Mouse (Mus musculus) heart, embryonic 15.5 days (tissue): ENCODE measurements around the gene Mindy3. TPM values are rescaled to one million over a fixed set of nuclear protein-coding genes. Genes with fewer than 3 reads are reported as not detected.
"Not testable (repeated sequence)": the region's sequence is repeated elsewhere in the genome, so short reads cannot be mapped to it uniquely, and the experiment has no call there.

Source experiments
- ATAC-seq: fragments of 200-750 bp; cut with Nextera tagmentation; replicated peaks from 2 replicates; pipeline ENCODE4 v1.8.0; 2017; ENCODE audit warnings: low read depth, moderate TSS enrichment; ENCODE audit not compliant: insufficient number of reproducible peaks, insufficient read depth, low FRiP score
- H3K27ac ChIP-seq: fragments of 300-500 bp; sonication (generic); 2 replicates; pipeline ENCODE4 v1.5.1; 2015; ENCODE audit warnings: mild to moderate bottlenecking, inconsistent platforms
- H3K27me3 ChIP-seq: fragments of 300-500 bp; sonication (generic); 2 replicates; pipeline ENCODE4 v1.6.1; 2015; ENCODE audit warnings: inconsistent platforms
- H3K36me3 ChIP-seq: fragments of 300-500 bp; sonication (generic); 2 replicates; pipeline ENCODE4 v1.6.1; 2015; ENCODE audit warnings: mild to moderate bottlenecking, inconsistent platforms
- H3K4me1 ChIP-seq: fragments of 300-500 bp; sonication (generic); replicated peaks from 2 replicates; pipeline ENCODE4 v1.6.1; 2015; ENCODE audit warnings: inconsistent platforms
- H3K4me2 ChIP-seq: fragments of 300-500 bp; sonication (generic); 2 replicates; pipeline ENCODE4 v1.6.1; 2015; ENCODE audit warnings: inconsistent platforms, mild to moderate bottlenecking, moderate library complexity
- H3K4me3 ChIP-seq: fragments of 300-500 bp; sonication (generic); 2 replicates; pipeline ENCODE4 v1.5.1; 2015; ENCODE audit warnings: mild to moderate bottlenecking, inconsistent platforms
- H3K9ac ChIP-seq: fragments of 300-500 bp; sonication (generic); 2 replicates; pipeline ENCODE4 v1.6.1; 2015; ENCODE audit warnings: mild to moderate bottlenecking, inconsistent platforms
- H3K9me3 ChIP-seq: fragments of 300-500 bp; sonication (generic); replicated peaks from 2 replicates; pipeline ENCODE4 v1.6.1; 2016; ENCODE audit warnings: inconsistent platforms
- WGBS: fragments of 180-500 bp; shearing (Covaris S2); methylation state at CpG from one replicate; pipeline ENCODE4 v1.1.7; 2015; ENCODE audit warnings: mixed read lengths; 5-methylcytosine and 5-hydroxymethylcytosine counted together
- polyA plus RNA-seq: library from polyadenylated mRNA; unstranded; fragments of >200 nt; fragmentation: Nextera tagmentation; extraction: Ambion mirVana; gene quantifications from 2 replicates; pipeline ENCODE4 v1.2.1, GENCODE M21; 2015

Mindy3 gene
- 23.8 and 23.9 TPM in 2 replicates for polyA plus RNA-seq

DNA sequence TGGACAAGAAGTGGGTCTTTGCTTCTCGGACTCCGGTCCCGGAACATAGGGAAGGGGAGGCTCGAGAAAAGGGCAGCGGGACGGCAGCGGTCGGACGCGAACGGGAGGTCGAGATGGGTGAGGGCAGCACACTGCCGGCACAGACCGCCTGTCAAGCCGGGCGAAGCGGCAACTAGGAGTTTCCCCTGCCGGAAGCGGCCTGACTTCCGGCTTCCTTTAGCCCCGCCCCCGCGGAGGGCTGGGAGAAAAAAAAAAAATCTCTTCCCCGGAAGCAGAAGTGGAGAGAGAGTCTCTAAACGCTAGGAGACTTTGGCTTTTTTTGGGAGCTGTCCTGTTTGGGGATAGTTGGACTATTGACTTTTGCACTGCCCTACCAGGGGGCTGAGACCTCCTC lies at the start of gene Mindy3:
TSS of gene Mindy3 (minus strand) at position 209 of the 394 bp plus-strand sequence.
- H3K4me2 ChIP-seq: peak within 1 kb of the TSS; percentile 85
- no peaks in the 10 kb centered on the region for H3K9me3 ChIP-seq
- peak; percentile 76 for ATAC-seq
- under 1% methylated on average over 25 of the region's 25 CpGs for WGBS
- peak within 1 kb of the TSS; percentile 73 for H3K9ac ChIP-seq
- H3K4me3 ChIP-seq: peak within 1 kb of the TSS; percentile 91
- H3K27ac ChIP-seq: peak within 1 kb of the TSS; percentile 76
- H3K36me3 ChIP-seq: no peaks in the 10 kb centered on the region
- peaks cover 7% of the 10 kb centered on the region for H3K4me1 ChIP-seq
- no peaks in the 10 kb centered on the region for H3K27me3 ChIP-seq

DNA sequence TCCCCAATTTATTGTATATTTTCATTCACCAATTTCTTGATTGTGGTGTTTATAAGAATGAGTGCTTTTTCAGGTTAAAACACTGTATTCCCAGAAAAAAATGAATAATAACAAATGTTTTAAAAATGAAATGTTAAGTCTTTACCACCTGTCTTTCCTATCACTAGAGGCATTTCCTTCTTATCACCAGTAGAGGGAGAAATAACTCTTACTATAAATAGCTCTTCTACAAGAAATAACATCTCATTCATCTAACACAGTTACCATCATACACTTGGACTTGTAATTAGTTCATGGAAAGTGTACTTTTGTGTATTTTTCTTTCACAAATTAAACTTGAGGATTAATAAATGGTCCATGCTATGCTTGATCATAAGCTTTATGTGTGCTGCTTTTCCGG lies 40.5 kb upstream of the Mindy3 start:
- no peak overlapping the region for H3K4me3 ChIP-seq
- no peaks in the 10 kb centered on the region for H3K36me3 ChIP-seq
- WGBS: 75% methylated on average over 1 of the region's 1 CpGs
- H3K9ac ChIP-seq: no peak overlapping the region
- H3K4me1 ChIP-seq: no peaks in the 10 kb centered on the region
- no peak for ATAC-seq
- H3K27me3 ChIP-seq: no peaks in the 10 kb centered on the region
- no peak overlapping the region for H3K27ac ChIP-seq
- no peak overlapping the region for H3K4me2 ChIP-seq
- H3K9me3 ChIP-seq: no peaks in the 10 kb centered on the region

DNA sequence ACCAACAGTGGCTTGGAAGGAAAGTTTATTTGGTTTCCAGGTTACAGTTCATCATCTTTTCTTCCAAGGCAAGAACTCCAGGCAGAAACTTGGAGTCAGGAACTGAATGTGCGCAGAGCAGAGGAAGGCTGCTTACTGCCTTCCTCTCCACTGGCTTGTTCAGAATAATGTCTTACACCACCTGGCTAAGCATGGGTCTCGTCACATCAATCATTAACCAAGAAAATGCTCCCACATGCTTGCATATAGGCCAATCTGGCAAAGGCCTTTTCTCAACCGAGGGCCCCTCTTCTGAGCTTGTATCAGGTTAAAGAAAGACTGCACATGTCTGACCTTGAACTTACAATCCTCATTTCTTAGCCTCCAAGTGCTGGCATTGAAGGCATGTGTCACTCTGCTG lies 30.8 kb upstream of the Mindy3 start:
- no peak overlapping the region for H3K27ac ChIP-seq
- no peaks in the 10 kb centered on the region for H3K36me3 ChIP-seq
- H3K27me3 ChIP-seq: no peaks in the 10 kb centered on the region
- H3K4me2 ChIP-seq: no peak overlapping the region
- no peak overlapping the region for H3K4me3 ChIP-seq
- no peaks in the 10 kb centered on the region for H3K4me1 ChIP-seq
- H3K9me3 ChIP-seq: no peaks in the 10 kb centered on the region
- ATAC-seq: no peak
- 77% methylated on average over 3 of the region's 3 CpGs for WGBS
- no peak overlapping the region for H3K9ac ChIP-seq

DNA sequence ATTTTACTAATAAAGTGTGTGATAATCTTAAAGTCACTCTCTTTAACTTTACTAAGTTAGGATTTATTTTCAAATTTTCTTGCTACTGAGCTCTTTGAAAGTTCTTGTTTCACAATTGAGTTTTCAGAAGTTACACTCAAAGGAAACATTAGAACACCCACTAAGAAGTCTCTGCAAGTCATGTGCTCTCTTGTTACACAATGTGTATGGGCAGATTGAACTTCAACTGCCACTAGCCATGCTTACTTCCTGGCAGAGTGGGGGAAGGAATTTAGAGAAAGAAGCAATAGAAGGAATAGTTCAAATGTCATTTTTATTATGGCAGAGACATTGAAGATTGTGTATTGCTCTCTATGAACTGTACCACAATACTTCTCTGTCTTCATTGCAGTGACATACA lies 20.9 kb upstream of the Mindy3 start:
- no peak for ATAC-seq
- no peaks in the 10 kb centered on the region for H3K27me3 ChIP-seq

DNA sequence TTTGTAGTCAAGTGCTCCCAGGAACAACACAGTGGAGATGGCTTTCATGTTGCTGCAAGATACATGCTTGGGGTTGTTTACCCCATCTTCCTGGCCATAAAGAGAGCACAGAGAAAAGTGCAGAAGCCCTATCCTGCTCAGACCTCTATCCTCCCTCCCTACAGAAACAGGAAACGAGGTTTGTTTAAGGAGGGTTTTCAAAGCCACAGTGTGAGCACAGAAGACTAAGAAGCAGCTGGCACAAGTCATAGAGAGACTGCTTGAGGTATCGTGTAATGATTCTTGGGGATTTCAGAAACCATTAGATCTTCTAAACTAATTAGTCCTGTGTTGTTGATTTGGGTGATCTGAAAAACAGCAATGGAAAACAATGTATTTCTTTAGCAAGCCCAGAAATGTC lies 20.3 kb upstream of the Mindy3 start:
- H3K27me3 ChIP-seq: no peaks in the 10 kb centered on the region
- 37% methylated on average over 2 of the region's 2 CpGs for WGBS
- ATAC-seq: no peak

More for the DNA sequence above, 20.9 kb upstream of the Mindy3 start:
- no peaks in the 10 kb centered on the region for H3K36me3 ChIP-seq
- H3K4me1 ChIP-seq: no peaks in the 10 kb centered on the region
- no peak overlapping the region for H3K9ac ChIP-seq
- H3K27ac ChIP-seq: no peak overlapping the region
- no peaks in the 10 kb centered on the region for H3K9me3 ChIP-seq
- no peak overlapping the region for H3K4me2 ChIP-seq
- H3K4me3 ChIP-seq: no peak overlapping the region

DNA sequence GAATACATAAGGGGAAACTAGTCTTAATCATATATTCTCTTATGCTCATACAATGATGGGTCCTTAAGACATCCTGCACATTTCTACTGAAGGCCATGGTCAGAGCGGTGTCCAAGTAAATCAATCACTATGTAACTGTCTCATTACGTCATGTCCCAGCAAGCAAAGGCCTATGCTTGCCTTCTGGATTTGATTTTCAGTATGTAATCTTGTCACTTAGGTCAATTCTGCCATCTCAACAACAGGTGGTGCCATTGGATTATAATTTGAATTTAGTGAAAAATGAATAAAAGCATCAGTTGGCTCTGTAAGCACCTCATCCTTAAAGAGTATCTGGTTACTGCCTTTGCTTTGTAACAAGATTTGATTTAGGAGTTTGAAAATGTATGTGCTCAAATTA lies 18.9 kb upstream of the Mindy3 start:
- Histone ChIP-seq H3K9ac (no peak overlapping the region), H3K27me3 (no peaks in the 10 kb centered on the region), H3K9me3 (no peaks in the 10 kb centered on the region), H3K4me3 (no peak overlapping the region), H3K36me3 (no peaks in the 10 kb centered on the region), H3K4me2 (no peak overlapping the region), H3K4me1 (no peaks in the 10 kb centered on the region), H3K27ac (no peak overlapping the region)
- WGBS: 65% methylated on average over 2 of the region's 2 CpGs
- no peak for ATAC-seq

More for the DNA sequence above, 20.3 kb upstream of the Mindy3 start:
- Histone ChIP-seq H3K27ac (no peak overlapping the region), H3K9me3 (no peaks in the 10 kb centered on the region), H3K4me1 (no peaks in the 10 kb centered on the region), H3K4me2 (no peak overlapping the region), H3K9ac (no peak overlapping the region), H3K36me3 (no peaks in the 10 kb centered on the region), H3K4me3 (no peak overlapping the region)

DNA sequence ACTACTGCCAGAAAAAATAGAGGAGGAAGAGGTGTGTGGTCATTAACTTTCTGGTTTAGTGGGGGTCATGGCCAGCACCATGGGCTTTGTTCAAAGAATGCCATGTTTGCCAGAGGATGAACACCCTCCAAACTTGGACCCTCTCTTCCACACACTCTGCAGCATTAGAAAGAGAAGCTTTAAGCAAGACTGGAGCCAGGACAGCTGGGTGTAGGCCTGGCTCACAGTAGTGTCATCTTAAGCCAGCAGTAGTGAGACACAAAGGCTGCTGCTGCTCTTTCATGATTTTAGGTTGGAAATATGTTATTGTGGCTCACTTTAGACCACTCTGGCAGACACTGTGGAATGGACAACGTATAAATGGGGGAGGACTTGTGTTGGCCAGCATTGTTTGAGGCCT lies 12.8 kb upstream of the Mindy3 start:
- 53% methylated on average over 1 of the region's 1 CpGs for WGBS
- Histone ChIP-seq H3K9me3 (no peaks in the 10 kb centered on the region), H3K4me2 (no peak overlapping the region), H3K27me3 (no peaks in the 10 kb centered on the region), H3K36me3 (no peaks in the 10 kb centered on the region), H3K4me3 (no peak overlapping the region), H3K27ac (0 out of 2 replicates have a peak overlapping the region, but pooled peaks have one; percentile 28), H3K4me1 (no peaks in the 10 kb centered on the region), H3K9ac (no peak overlapping the region)
- ATAC-seq: no peak; the same call in 1 of the 2 replicates

DNA sequence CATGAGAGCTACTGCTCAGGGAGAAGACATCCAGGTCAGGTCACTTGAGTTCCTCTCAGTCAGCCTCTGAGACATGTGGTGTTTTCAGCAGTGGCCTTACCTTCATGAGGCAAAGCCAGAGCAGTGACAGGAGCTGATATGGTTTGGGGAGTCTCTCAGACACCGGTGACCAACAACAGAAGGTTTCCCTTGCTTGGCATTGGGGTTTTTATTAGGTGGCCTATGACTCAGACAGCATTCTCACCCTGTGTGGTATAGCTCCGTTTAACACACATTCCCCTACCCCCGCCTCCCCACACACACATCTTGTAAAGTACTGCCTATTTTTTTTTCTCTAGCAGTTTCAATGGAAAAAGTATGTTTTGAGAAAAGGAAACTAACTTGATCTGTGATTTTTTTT lies 5.1 kb upstream of the Mindy3 start:
- Histone ChIP-seq H3K4me3 (no peak overlapping the region), H3K4me2 (no peak overlapping the region), H3K27me3 (no peaks in the 10 kb centered on the region), H3K9me3 (no peaks in the 10 kb centered on the region), H3K27ac (no peak overlapping the region), H3K4me1 (no peaks in the 10 kb centered on the region), H3K9ac (no peak overlapping the region), H3K36me3 (no peaks in the 10 kb centered on the region)
- no peak for ATAC-seq
- WGBS: 65% methylated on average over 3 of the region's 3 CpGs

DNA sequence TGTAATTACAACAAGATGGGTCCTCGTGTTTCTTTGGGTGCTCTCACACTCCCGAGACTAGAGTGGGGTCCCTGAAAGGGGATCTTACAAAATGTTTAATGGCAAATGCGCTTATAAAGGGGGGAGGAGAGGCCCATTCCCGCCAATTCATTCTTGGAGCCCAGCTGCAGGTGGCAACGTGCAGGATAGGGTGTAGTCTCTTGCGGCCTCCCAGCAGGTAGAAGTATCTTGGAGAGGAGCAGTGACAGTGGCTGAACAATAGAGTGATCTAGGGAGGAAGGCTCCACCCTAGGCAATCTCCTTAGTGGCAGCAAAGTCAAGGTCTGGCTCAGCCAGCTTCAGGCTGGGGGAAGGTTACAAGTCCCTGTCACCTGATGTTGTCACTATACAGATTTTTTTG lies 4.2 kb upstream of the Mindy3 start:
- 57% methylated on average over 6 of the region's 6 CpGs for WGBS
- ATAC-seq: not testable (repeated sequence)

DNA sequence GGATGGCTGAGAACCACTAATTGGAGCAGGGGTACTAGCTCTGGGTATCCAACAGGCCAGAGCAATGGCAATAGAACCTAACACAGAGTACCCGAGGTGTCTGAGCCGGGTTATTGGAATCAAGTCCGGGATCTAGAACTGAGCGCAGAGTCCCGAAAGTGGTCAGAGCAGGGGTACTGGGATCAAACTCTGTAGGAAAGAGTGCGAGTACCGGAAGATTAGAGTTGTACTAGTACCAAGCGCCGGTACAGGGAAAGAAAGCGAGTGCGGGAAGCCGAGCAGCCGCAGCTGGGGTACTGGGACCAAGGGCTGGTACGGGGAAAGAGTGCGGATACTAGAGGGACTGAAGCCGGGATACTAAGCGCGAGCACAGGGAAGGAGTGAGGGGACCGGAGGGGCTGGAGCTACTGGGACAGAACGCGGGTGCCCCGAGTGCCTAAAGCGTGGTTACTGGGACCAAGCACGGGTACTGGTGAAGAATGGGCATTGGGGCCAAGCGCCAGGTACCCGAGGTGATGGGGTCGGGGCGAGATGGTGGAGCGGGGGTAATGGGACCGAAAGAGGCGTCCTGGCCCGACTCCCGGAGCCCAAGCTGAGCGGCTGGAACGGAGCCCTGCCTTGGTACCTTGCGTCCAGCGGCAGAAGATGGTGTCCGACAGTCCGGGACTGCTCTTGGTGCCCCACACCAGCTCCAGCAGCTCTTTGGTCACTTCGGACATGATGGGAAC lies 572 bp downstream of the Mindy3 start:
- H3K36me3 ChIP-seq: no peaks in the 10 kb centered on the region
- no peaks in the 10 kb centered on the region for H3K27me3 ChIP-seq
- peak overlapping the region; percentile 91 for H3K4me3 ChIP-seq
- peak overlapping the region; percentile 73 for H3K9ac ChIP-seq
- peaks cover 7% of the 10 kb centered on the region for H3K4me1 ChIP-seq
- H3K4me2 ChIP-seq: peak overlapping the region; percentile 85
- peak; percentile 56 for ATAC-seq
- H3K27ac ChIP-seq: peak overlapping the region; percentile 76
- H3K9me3 ChIP-seq: no peaks in the 10 kb centered on the region
- WGBS: under 1% methylated on average over 40 of the region's 40 CpGs

More for the DNA sequence above, 4.2 kb upstream of the Mindy3 start:
- not testable (repeated sequence) for H3K4me3 ChIP-seq, H3K9ac ChIP-seq, H3K27ac ChIP-seq, H3K4me1 ChIP-seq, H3K9me3 ChIP-seq, H3K4me2 ChIP-seq, H3K36me3 ChIP-seq, H3K27me3 ChIP-seq

DNA sequence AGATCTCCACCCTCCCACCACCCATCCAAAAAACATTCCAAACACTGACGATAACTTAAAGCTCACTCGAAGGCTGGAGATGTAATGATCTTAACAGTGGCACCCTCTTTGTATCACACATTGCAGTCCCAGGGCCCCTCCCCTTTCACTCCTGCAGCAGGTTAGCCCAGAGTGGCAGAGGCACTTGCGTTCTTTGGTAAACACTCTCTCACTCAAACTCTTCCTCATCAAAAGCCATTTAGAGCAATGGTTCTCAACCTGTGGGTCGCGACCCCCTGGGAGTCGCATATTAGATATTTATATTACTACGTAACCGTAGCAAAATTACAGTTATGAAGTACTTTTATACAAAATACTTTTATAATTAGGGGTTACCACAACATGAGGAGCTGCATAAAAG lies 1.1 kb downstream of the Mindy3 start:
- peak overlapping the region; percentile 73 for H3K9ac ChIP-seq
- H3K4me2 ChIP-seq: peak overlapping the region; percentile 85
- H3K27ac ChIP-seq: no peak overlapping the region
- H3K9me3 ChIP-seq: no peaks in the 10 kb centered on the region
- H3K27me3 ChIP-seq: no peaks in the 10 kb centered on the region
- peak overlapping the region; percentile 91 for H3K4me3 ChIP-seq
- ATAC-seq: no peak
- peaks cover 7% of the 10 kb centered on the region for H3K4me1 ChIP-seq
- 33% methylated on average over 8 of the region's 8 CpGs for WGBS
- H3K36me3 ChIP-seq: no peaks in the 10 kb centered on the region

DNA sequence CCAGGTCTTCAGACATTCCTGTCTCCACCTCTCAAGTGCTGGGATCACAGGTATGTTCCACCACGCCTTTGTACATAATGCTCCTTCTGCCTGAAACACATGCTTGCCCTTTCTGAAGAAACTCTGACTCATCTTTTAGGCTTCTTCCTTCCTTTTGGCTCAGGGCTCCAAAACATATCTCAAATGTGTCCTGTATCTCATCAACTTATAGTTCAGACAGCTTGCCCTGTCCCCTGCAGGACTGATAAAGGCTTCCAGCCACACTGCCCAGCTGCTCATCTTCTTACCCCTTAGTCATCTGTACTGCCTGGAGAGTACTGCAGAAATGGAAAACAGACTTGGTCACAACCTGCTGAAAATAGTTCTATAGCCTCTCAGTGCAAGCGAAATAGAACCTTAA lies 7.0 kb downstream of the Mindy3 start:
- Histone ChIP-seq H3K27ac (no peak overlapping the region), H3K36me3 (no peaks in the 10 kb centered on the region), H3K9ac (no peak overlapping the region), H3K4me2 (no peak overlapping the region), H3K4me1 (peaks cover 3% of the 10 kb centered on the region; the same call in 1 of the 2 replicates), H3K4me3 (no peak overlapping the region), H3K9me3 (no peaks in the 10 kb centered on the region), H3K27me3 (no peaks in the 10 kb centered on the region)
- no peak for ATAC-seq
- 55% methylated on average over 2 of the region's 2 CpGs for WGBS
